Mouse (Mus musculus) lung, postnatal 25 days (tissue): ENCODE results near the gene 2900026A02Rik.
A peak's percentile ranks its signal among the peaks of the same experiment; 100 is the strongest.

Experiments
- DNase-seq: peaks from one replicate; pipeline ENCODE4 v3.0.0; 2022; ENCODE audit warnings: low spot score

Gene 2900026A02Rik

GRCm38 (mm10) chr5:113149052-113149451 lies 72.0 kb downstream of the 2900026A02Rik start:
- no peak for DNase-seq

- no peak for DNase-seq
Observed at GRCm38 (mm10) chr5:113147994-113148471, 73.0 kb downstream of the 2900026A02Rik start.

DNA sequence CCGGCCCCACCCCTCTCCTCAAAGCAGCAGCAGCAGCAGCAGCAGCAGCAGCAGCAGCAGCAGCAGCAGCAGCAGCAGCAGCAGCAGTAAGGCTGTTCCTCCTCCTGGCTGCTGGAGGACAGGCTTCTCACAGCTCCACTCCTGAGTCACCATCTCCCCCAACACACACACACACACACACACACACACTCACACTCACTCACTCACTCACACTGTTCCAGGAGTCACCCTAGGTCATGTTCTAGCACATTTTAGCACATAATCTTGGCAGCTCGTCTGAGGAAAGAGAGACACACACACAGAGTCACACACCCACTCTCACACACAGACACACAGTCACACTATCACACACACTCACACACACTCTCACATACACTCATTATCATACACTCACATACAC lies 74.4 kb downstream of the 2900026A02Rik start:
- no peak for DNase-seq

DNA sequence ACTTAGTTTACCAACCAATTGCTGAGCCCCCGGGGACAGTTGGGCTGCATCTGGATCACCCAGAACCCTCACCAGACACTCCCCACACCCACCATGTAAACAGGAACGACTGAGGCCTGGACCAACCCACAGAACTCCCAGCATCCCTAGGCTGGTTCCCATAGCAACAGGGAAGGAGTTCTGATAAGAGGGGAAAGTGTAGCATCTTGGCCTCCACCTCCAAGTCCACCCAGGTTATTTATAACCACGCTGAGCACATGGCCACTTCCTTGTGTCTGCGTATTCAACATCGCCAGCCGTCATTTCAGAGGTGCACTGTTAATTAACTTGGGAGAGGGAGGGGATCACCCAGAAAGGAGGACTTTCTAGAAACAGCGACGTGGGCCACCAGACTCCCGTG lies 75.9 kb downstream of the 2900026A02Rik start:
- DNase-seq, result no peak

GRCm38 (mm10) chr5:113142486-113142885 lies 78.5 kb downstream of the 2900026A02Rik start:
- no peak for DNase-seq

- no peak for DNase-seq
Observed at GRCm38 (mm10) chr5:113142018-113142417, 79.0 kb downstream of the 2900026A02Rik start.

- DNase-seq, result no peak
Observed at GRCm38 (mm10) chr5:113140872-113141271, 80.2 kb downstream of the 2900026A02Rik start.

- no peak for DNase-seq
Observed at GRCm38 (mm10) chr5:113140051-113140450, 81.0 kb downstream of the 2900026A02Rik start.

DNA sequence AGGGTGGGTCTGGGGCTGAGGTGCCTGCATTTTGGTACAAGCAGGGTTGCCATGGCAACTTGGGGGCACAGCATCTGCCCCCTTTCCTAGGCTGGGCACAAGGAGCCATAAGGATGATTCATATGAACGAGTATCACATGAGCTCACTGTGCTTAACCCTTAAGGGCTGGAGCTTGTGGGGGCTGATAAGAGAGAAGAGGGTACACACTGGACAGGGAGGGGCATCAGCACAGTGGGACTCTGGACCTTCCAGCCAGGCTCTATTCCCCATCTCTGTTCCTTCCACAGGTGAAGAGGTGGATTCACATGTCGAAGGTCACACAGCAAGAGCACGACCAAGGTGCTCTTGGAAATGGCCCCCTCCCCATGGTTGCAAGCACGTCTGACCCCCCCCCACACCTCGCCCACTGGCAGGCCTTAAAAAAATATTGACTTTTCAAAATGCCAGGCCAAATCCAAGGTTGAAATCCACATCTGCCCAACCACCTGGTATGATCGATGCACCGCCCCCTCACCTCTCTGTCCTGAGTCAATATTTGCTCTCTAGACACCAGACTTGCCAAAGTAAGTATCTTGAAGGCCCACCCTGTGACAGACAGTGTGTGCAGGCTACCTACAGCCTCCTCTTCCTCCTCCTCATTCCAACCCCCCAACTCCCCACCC lies 81.8 kb downstream of the 2900026A02Rik start:
- DNase-seq, result no peak

DNA sequence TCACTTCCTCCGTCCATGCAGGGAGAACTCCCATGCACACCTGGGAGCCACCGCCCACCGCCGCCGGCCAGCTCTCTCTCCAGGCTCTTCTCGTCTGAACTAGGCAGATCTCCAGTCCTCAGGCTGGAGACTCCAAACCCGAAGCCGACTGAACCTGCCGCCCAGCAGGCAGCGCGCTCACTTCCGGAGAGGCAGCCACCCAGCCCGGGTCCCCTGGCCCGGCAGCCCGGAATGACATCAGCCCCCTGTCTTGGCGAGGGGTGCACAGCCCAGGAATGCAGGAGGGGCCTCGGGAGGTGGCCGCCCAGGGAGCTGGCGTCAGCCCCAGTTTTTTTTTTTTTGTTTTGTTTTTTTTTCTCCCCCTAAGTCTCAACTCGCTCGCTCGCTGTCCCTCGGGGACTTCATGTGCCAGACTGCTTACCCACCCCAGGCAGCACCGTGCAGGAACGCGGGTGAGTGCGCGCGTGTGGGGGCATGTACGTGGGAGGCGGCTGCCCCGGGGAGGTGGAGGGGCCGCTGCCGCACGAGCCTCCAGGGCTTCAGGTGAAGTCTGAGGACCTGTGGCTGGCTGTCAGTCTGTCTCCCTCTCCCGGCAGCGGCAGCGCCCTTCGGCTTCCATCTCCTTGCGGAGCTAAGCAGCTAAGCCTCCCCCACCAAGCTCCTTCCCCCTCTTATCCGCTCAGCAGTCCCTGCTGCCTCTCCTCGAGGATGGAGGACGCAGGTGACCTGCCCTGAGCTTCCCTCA lies 82.5 kb downstream of the 2900026A02Rik start:
- DNase-seq, result peak; percentile 74

DNA sequence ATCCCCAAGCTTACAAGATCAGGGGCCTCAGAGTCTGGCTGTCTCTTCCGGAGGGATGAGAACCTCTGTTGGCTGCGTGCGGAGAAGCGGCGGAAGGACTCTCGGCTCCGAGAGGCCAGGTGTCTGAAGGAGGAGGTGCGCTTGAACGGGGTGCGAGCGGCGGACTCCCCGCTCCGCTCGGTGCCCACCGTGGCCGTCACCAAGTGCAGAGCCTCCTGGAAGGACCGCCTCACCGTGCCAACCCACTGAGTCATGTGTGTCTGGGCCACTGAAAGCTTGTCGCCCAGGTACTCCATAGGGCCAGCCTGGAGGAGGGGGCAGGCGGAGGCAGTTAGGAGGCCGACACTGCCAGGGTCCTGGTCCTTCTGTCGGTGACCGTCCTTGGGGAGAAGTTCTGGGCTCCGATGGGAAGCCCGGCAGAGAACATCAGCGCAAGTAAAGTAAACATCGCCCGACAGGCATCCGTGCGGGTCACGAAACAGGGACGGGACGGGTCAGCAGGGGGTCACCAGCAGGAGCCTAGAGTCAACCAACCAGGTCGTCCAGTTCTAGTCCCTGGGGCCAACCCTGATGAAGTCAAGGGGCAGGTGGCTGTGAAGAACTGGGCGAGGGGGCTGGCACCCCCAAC lies 83.2 kb downstream of the 2900026A02Rik start:
- DNase-seq, result no peak

DNA sequence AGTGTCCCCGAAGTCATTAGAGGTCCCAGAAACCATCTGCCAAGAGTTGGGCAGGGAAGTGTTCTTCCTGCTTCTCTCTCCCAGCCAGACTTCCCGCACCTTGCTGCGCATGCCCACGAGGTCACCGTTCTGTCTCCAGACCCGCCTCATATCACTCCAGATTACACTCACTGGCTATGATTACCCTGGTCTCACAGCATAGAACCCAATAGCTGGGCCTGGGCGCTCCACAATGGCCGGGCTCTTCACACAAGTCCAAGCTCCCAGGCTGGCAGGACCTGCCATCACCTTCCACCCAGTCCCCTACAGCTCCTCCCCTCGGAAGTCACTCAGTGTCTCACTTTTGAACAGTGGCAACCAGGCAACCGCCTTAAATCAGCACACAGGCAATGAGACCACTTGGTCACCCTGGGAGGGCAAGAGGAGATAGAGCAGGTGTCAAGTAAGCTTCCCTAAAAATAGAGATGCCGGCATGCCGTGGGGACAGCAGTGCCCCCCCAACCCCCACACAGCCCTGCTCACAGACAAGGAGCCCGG lies 84.0 kb downstream of the 2900026A02Rik start:
- peak; percentile 61 for DNase-seq

GRCm38 (mm10) chr5:113135513-113135912 lies 85.5 kb downstream of the 2900026A02Rik start:
- no peak for DNase-seq

- no peak for DNase-seq
Observed at GRCm38 (mm10) chr5:113133722-113134710, 87.0 kb downstream of the 2900026A02Rik start.

GRCm38 (mm10) chr5:113133080-113133491 lies 88.0 kb downstream of the 2900026A02Rik start:
- DNase-seq, result peak; percentile 71

GRCm38 (mm10) chr5:113132635-113133041 lies 88.4 kb downstream of the 2900026A02Rik start:
- peak; percentile 70 for DNase-seq

DNA sequence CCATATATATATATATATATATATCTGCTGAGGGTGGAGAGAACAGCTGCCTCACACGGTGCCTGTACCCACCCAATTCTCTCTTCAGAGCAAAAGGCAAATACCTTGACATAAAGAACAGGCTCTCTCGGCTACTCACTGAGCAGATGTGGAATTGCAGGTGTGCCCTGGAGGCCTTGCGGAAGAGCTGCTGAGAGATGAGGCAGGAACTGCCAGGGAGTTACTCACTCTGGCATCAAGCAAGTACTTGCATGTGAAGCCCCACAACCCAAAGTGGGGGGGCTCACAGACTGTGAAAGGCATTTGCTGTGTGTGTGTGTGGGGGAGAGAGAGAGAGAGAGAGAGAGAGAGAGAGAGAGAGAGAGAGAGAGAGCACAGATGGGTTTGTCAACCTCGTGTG lies 92.6 kb downstream of the 2900026A02Rik start:
- no peak for DNase-seq

- DNase-seq, result no peak
Observed at GRCm38 (mm10) chr5:113126476-113126875, 94.6 kb downstream of the 2900026A02Rik start.

DNA sequence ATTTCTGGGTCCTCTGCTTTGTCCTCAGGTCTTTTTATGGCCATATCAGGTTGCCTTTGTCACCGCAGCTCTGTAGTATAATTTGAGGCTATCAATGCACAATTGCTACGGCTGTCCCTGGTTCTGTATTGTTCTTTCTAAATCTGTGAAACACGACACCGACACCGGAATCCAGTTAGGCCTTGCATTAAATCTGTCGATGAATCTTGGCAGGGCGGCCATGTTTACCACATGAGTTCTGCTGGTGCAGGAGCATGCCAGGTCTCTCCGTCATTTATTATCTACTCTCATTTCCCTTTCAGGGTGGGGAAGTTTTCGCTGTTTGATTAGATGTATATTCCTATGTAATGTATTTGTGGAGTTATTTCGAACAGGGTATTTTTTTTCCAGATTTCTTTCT lies 97.3 kb downstream of the 2900026A02Rik start:
- no peak for DNase-seq

GRCm38 (mm10) chr5:113122326-113123054 lies 98.5 kb downstream of the 2900026A02Rik start:
- DNase-seq, result no peak

GRCm38 (mm10) chr5:113121591-113121875 lies 99.5 kb downstream of the 2900026A02Rik start:
- no peak for DNase-seq
